Mouse (Mus musculus): ENCODE measurements around the gene Fbxo39. TPM values are rescaled to one million over a fixed set of nuclear protein-coding genes. Genes with fewer than 3 reads are reported as not detected.

Fbxo39 gene
- total and polyA plus RNA-seq, 3 experiments, result not detected

- no peak for TF ChIP-seq TBP (IDR thresholded peaks at IDR 0.05; ENCODE audit: low read depth, low read length)
- no peak for TF ChIP-seq E2F4 (IDR thresholded peaks at IDR 0.05; ENCODE audit: borderline replicate concordance, low read depth, low read length)
- TF ChIP-seq SMC3 (IDR thresholded peaks at IDR 0.05; ENCODE audit: low read depth, low read length), result no peak
- no peak for TF ChIP-seq MYC (IDR thresholded peaks at IDR 0.05; ENCODE audit: low read depth, low read length)
- no peak for TF ChIP-seq ZNF384 (IDR thresholded peaks at IDR 0.05; ENCODE audit: low read depth, low read length)
- no peak for TF ChIP-seq ELF1 (IDR thresholded peaks at IDR 0.05; ENCODE audit: low read depth, low read length)
- TF ChIP-seq BHLHE40 (IDR thresholded peaks at IDR 0.05; ENCODE audit: borderline replicate concordance, low read depth, low read length), result no peak
- no peak for TF ChIP-seq USF2 (IDR thresholded peaks at IDR 0.05; ENCODE audit: borderline replicate concordance in 1 of 2, insufficient read depth in 1 of 2, low read depth in 1 of 2, low read length in 2 of 2)
- no peak for TF ChIP-seq MAFK (IDR thresholded peaks at IDR 0.05; ENCODE audit: borderline replicate concordance, low read depth, low read length)
- TF ChIP-seq POLR2A (IDR thresholded peaks at IDR 0.05; ENCODE audit: control insufficient read depth in 1 of 2, insufficient read depth in 1 of 2, low read depth in 1 of 2, low read length in 2 of 2, poor library complexity in 1 of 2), result no peak
- TF ChIP-seq NRF1 (IDR thresholded peaks at IDR 0.05; ENCODE audit: insufficient read depth, low read depth, low read length, poor library complexity, severe bottlenecking), result no peak
- no peak for TF ChIP-seq ETS1 (IDR thresholded peaks at IDR 0.05; ENCODE audit: low read depth, low read length)
- TF ChIP-seq GABPA (IDR thresholded peaks at IDR 0.05; ENCODE audit: low read depth, low read length), result no peak
- TF ChIP-seq SIN3A (IDR thresholded peaks at IDR 0.05; ENCODE audit: low read length), result no peak
- no peak for TF ChIP-seq ZC3H11A (IDR thresholded peaks at IDR 0.05; ENCODE audit: low read depth, low read length)
- TF ChIP-seq JUND (IDR thresholded peaks at IDR 0.05; ENCODE audit: low read depth, low read length), result no peak
- no peak for TF ChIP-seq MAZ (IDR thresholded peaks at IDR 0.05; ENCODE audit: low read depth, low read length)
- no peak for TF ChIP-seq KAT2A (conservative IDR thresholded peaks at IDR 0.05; ENCODE audit: low read depth, low read length)
- Histone ChIP-seq H3K27ac (ENCODE audit: control insufficient read depth, low read depth, low read length) (no peak overlapping the region), H3K27me3 (ENCODE audit: control insufficient read depth in 1 of 2, insufficient read depth in 2 of 2, low read length in 2 of 2) (peaks cover 0 to 1% of the 10 kb centered on the region in 2 experiments; a peak in 2 of 4 replicates)
These were observed 51.9 kb downstream of the Fbxo39 start for GRCm38 (mm10) chr11:72366126-72366525.

GRCm38 (mm10) chr11:72367934-72368674, 53.9 kb downstream of the Fbxo39 start:
- no peak overlapping the region for H3K4me3 ChIP-seq (ENCODE audit: control insufficient read depth in 1 of 2, insufficient read depth in 1 of 2, low read depth in 2 of 2, low read length in 2 of 2)
- TF ChIP-seq KAT2A (conservative IDR thresholded peaks at IDR 0.05; ENCODE audit: low read depth, low read length) (no peak), SIN3A (IDR thresholded peaks at IDR 0.05; ENCODE audit: low read length) (no peak), ELF1 (IDR thresholded peaks at IDR 0.05; ENCODE audit: low read depth, low read length) (no peak), RCOR1 (IDR thresholded peaks at IDR 0.05; ENCODE audit: low read depth, low read length) (no peak), UBTF (IDR thresholded peaks at IDR 0.05; ENCODE audit: borderline replicate concordance, insufficient read depth, low read depth, low read length) (no peak), ETS1 (IDR thresholded peaks at IDR 0.05; ENCODE audit: low read depth, low read length) (no peak), MAFK (IDR thresholded peaks at IDR 0.05; ENCODE audit: borderline replicate concordance, low read depth, low read length) (no peak), NELFE (IDR thresholded peaks at IDR 0.05; ENCODE audit: low read depth, low read length) (no peak)
- H3K4me1 ChIP-seq (ENCODE audit: control insufficient read depth in 1 of 2, insufficient read depth in 2 of 2, low read length in 2 of 2), result peaks cover 0 to 10% of the 10 kb centered on the region in 2 experiments; a peak in 1 of 4 replicates
- H3K9ac ChIP-seq (ENCODE audit: control insufficient read depth, low read depth, low read length, poor library complexity, severe bottlenecking), result no peak overlapping the region
- no peaks in the 10 kb centered on the region for H3K9me3 ChIP-seq (replicated peaks; ENCODE audit: insufficient read depth, low read length)
- peaks cover 0 to 1% of the 10 kb centered on the region in 2 experiments; a peak in 2 of 4 replicates for H3K27me3 ChIP-seq (ENCODE audit: control insufficient read depth in 1 of 2, insufficient read depth in 2 of 2, low read length in 2 of 2)
- no peaks in the 10 kb centered on the region for H3K79me2 ChIP-seq (ENCODE audit: control insufficient read depth, insufficient read depth, low read length, poor library complexity)
- no peak overlapping the region for H3K27ac ChIP-seq (ENCODE audit: control insufficient read depth, low read depth, low read length)
- no peak for DNase-seq (ENCODE audit: low read depth, low spot score)
- peaks cover 0 to 7% of the 10 kb centered on the region in 2 experiments; a peak in 1 of 4 replicates for H3K36me3 ChIP-seq (ENCODE audit: control insufficient read depth in 1 of 2, insufficient read depth in 2 of 2, low read length in 2 of 2)

More at GRCm38 (mm10) chr11:72366126-72366525, 51.9 kb downstream of the Fbxo39 start:
- Histone ChIP-seq H3K9ac (ENCODE audit: control insufficient read depth, low read depth, low read length, poor library complexity, severe bottlenecking) (no peak overlapping the region), H3K79me2 (ENCODE audit: control insufficient read depth, insufficient read depth, low read length, poor library complexity) (no peaks in the 10 kb centered on the region), H3K9me3 (replicated peaks; ENCODE audit: insufficient read depth, low read length) (no peaks in the 10 kb centered on the region), H3K4me1 (ENCODE audit: control insufficient read depth in 1 of 2, insufficient read depth in 2 of 2, low read length in 2 of 2) (peaks cover 0 to 10% of the 10 kb centered on the region in 2 experiments; a peak in 1 of 4 replicates), H3K36me3 (ENCODE audit: control insufficient read depth in 1 of 2, insufficient read depth in 2 of 2, low read length in 2 of 2) (peaks cover 0 to 7% of the 10 kb centered on the region in 2 experiments; a peak in 1 of 4 replicates), H3K4me3 (ENCODE audit: control insufficient read depth in 1 of 2, insufficient read depth in 1 of 2, low read depth in 2 of 2, low read length in 2 of 2) (no peak overlapping the region)
- DNase-seq (ENCODE audit: low read depth, low spot score), result no peak
